Mouse (Mus musculus) forebrain, embryonic 14.5 days (tissue): ENCODE measurements around the gene Ipcef1. TPM values are rescaled to one million over a fixed set of nuclear protein-coding genes. Genes with fewer than 3 reads are reported as not detected.

Experiments
- ATAC-seq: fragments of 200-750 bp; cut with Nextera tagmentation; 2 replicates; pipeline ENCODE4 v1.8.0; 2017; ENCODE audit warnings: mild to moderate bottlenecking, moderate library complexity
- DNase-seq: peaks from one replicate; pipeline ENCODE4 v3.0.0-alpha.2; 2015; ENCODE audit warnings: low spot score
- H3K27ac ChIP-seq: fragments of 300-500 bp; sonication (generic); 2 replicates; pipeline ENCODE4 v1.5.1; 2014; ENCODE audit warnings: low read depth, mild to moderate bottlenecking, control low read depth, low read length, moderate library complexity
- H3K27me3 ChIP-seq: fragments of 300-500 bp; sonication (generic); replicated peaks from 2 replicates; pipeline ENCODE4 v1.6.1; 2014; ENCODE audit warnings: low read length, control low read depth, mixed read lengths; ENCODE audit not compliant: control insufficient read depth, insufficient read depth
- H3K36me3 ChIP-seq: fragments of 300-500 bp; sonication (generic); 2 replicates; pipeline ENCODE4 v1.6.1; 2014; ENCODE audit warnings: low read length, control low read depth; ENCODE audit not compliant: control insufficient read depth, insufficient read depth
- H3K4me1 ChIP-seq: fragments of 300-500 bp; sonication (generic); 2 replicates; pipeline ENCODE4 v1.6.1; 2014; ENCODE audit warnings: antibody characterized with exemption, low read length, control low read depth; ENCODE audit not compliant: control insufficient read depth, insufficient read depth
- H3K4me2 ChIP-seq: fragments of 300-500 bp; sonication (generic); 2 replicates; pipeline ENCODE4 v1.6.1; 2014; ENCODE audit warnings: mild to moderate bottlenecking, control low read depth, low read length
- H3K4me3 ChIP-seq: fragments of 300-500 bp; sonication (generic); 2 replicates; pipeline ENCODE4 v1.5.1; 2014; ENCODE audit warnings: low read depth, low read length, control low read depth
- H3K9ac ChIP-seq: fragments of 300-500 bp; sonication (generic); 2 replicates; pipeline ENCODE4 v1.6.1; 2014; ENCODE audit warnings: mild to moderate bottlenecking, low read length, control low read depth, moderate library complexity
- H3K9me3 ChIP-seq: fragments of 300-500 bp; sonication (generic); replicated peaks from 2 replicates; pipeline ENCODE4 v1.6.1; 2016; ENCODE audit warnings: low read length, control low read depth, mixed read lengths; ENCODE audit not compliant: control insufficient read depth
- WGBS: fragments of 180-500 bp; shearing (Covaris S2); extraction: QIAGEN DNeasy Blood & Tissue Kit; methylation state at CpG from one replicate; pipeline ENCODE4 v1.1.7; 2014; 5-methylcytosine and 5-hydroxymethylcytosine counted together
- polyA plus RNA-seq: library from polyadenylated mRNA; unstranded; fragments of >200 nt; fragmentation: Nextera tagmentation; extraction: Ambion mirVana; gene quantifications from 2 replicates; pipeline ENCODE4 v1.2.1, GENCODE M21; 2014

The Ipcef1 gene
- polyA plus RNA-seq, 1 experiment from 2014 or later, result 2.0 TPM

- ATAC-seq, result 0 out of 2 replicates have a peak, but pooled peaks have one; percentile 29
These were observed 4.9 kb downstream of the Ipcef1 start for GRCm38 (mm10) chr10:7047288-7047918.

GRCm38 (mm10) chr10:7043896-7044295, 8.4 kb downstream of the Ipcef1 start:
- H3K4me2 ChIP-seq, result no peak overlapping the region
- H3K27me3 ChIP-seq, result no peaks in the 10 kb centered on the region
- ATAC-seq, result no peak
- WGBS, result 79% methylated on average over 5 of the region's 5 CpGs
- H3K9ac ChIP-seq, result no peak overlapping the region
- no peaks in the 10 kb centered on the region for H3K4me1 ChIP-seq
- H3K36me3 ChIP-seq, result no peaks in the 10 kb centered on the region
- no peak overlapping the region for H3K4me3 ChIP-seq
- H3K9me3 ChIP-seq, result no peaks in the 10 kb centered on the region
- no peak overlapping the region for H3K27ac ChIP-seq
- no peak for DNase-seq

More at GRCm38 (mm10) chr10:7047288-7047918, 4.9 kb downstream of the Ipcef1 start:
- Histone ChIP-seq H3K4me3 (no peak overlapping the region), H3K4me2 (no peak overlapping the region), H3K27ac (no peak overlapping the region), H3K9ac (no peak overlapping the region), H3K9me3 (no peaks in the 10 kb centered on the region), H3K27me3 (no peaks in the 10 kb centered on the region), H3K4me1 (no peaks in the 10 kb centered on the region), H3K36me3 (no peaks in the 10 kb centered on the region)
- WGBS, result 41% methylated on average over 10 of the region's 10 CpGs
- DNase-seq, result peak; percentile 36

DNA sequence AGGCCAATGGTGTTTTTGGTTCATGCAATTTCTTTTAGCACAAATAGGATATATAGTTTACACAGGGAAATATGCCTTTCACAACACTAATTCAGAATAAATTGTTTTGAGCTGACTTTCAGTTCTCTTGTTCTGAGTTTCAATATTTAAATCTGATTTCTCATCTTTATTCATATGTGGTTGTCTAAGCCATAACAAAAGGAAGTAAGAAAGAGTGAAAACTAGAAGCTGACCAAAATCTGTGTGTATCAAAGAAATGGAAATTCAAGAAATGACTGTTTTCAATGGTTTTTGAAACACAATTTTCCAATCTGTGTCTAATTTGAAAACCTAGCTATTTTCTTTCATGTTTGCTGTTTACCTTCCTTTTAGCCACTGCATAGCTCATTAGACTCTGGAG, 11.2 kb downstream of the Ipcef1 start:
- Histone ChIP-seq H3K4me3 (no peak overlapping the region), H3K27ac (no peak overlapping the region), H3K36me3 (no peaks in the 10 kb centered on the region), H3K9me3 (no peaks in the 10 kb centered on the region), H3K27me3 (no peaks in the 10 kb centered on the region), H3K4me1 (no peaks in the 10 kb centered on the region), H3K9ac (no peak overlapping the region), H3K4me2 (no peak overlapping the region)
- ATAC-seq (no peak), DNase-seq (no peak)

DNA sequence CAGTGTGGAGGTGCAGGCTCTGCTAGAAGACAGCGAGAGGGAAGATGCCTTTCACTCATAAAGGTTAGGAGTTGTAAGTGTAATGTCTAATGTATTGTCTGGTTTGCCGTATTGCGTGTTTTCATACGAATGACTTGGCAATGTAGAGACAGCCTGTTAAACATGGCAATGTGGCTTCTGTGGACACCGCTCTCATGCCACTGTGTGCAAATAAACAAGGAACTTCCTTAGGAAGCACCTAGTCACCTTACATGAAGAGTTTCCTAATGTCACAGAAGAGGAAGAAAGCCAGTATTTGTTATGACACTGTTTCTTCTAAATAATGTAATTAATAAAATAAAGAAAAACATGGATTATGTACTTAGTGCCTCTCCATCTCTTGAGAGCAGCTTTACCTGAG, 15.1 kb downstream of the Ipcef1 start:
- no peak overlapping the region for H3K4me3 ChIP-seq
- no peaks in the 10 kb centered on the region for H3K4me1 ChIP-seq
- no peaks in the 10 kb centered on the region for H3K9me3 ChIP-seq
- ATAC-seq (no peak), DNase-seq (no peak)
- WGBS, result 90% methylated on average over 5 of the region's 5 CpGs
- no peak overlapping the region for H3K4me2 ChIP-seq
- no peak overlapping the region for H3K27ac ChIP-seq
- no peaks in the 10 kb centered on the region for H3K27me3 ChIP-seq
- H3K9ac ChIP-seq, result no peak overlapping the region
- no peaks in the 10 kb centered on the region for H3K36me3 ChIP-seq

DNA sequence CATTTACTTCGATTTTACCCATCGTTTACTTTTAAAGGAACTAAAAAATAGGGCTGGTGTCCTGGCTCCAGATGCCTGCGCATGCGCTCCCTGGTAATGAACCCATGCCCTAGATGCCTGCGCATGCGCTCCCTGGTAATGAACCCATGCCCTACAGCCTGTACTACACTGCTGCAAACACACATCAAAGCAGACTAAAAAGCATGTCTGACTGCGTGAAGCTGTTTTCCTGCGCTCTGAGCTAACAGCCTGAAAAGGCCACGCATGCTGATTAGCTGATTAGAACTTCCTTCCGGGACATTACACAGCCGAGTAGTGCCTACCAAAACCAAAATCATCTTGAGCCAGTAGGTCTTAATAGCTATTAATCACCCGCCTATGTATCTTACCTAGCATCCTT, 16.7 kb downstream of the Ipcef1 start:
- Histone ChIP-seq H3K36me3 (no peaks in the 10 kb centered on the region), H3K9ac (no peak overlapping the region), H3K27me3 (no peaks in the 10 kb centered on the region), H3K4me3 (no peak overlapping the region), H3K4me2 (no peak overlapping the region), H3K4me1 (no peaks in the 10 kb centered on the region), H3K9me3 (no peaks in the 10 kb centered on the region), H3K27ac (no peak overlapping the region)
- 56% methylated on average over 12 of the region's 12 CpGs for WGBS
- DNase-seq (no peak), ATAC-seq (peak; percentile 61; the same call in 1 of the 2 replicates)

- H3K9me3 ChIP-seq, result no peaks in the 10 kb centered on the region
- H3K27ac ChIP-seq, result no peak overlapping the region
- no peaks in the 10 kb centered on the region for H3K4me1 ChIP-seq
- H3K36me3 ChIP-seq, result no peaks in the 10 kb centered on the region
- DNase-seq (no peak), ATAC-seq (no peak)
- H3K4me2 ChIP-seq, result no peak overlapping the region
- no peaks in the 10 kb centered on the region for H3K27me3 ChIP-seq
- WGBS, result 93% methylated on average over 2 of the region's 2 CpGs
- H3K4me3 ChIP-seq, result no peak overlapping the region
- no peak overlapping the region for H3K9ac ChIP-seq
These were observed 18.8 kb downstream of the Ipcef1 start for GRCm38 (mm10) chr10:7033459-7033858.

GRCm38 (mm10) chr10:7025028-7025427, 27.2 kb downstream of the Ipcef1 start:
- 72% methylated on average over 1 of the region's 1 CpGs for WGBS
- Histone ChIP-seq H3K9ac (no peak overlapping the region), H3K27ac (no peak overlapping the region), H3K9me3 (no peaks in the 10 kb centered on the region), H3K27me3 (no peaks in the 10 kb centered on the region), H3K4me1 (no peaks in the 10 kb centered on the region), H3K4me2 (no peak overlapping the region), H3K4me3 (no peak overlapping the region), H3K36me3 (no peaks in the 10 kb centered on the region)
- no peak for DNase-seq
- no peak for ATAC-seq

GRCm38 (mm10) chr10:7020551-7020950, 31.7 kb downstream of the Ipcef1 start:
- WGBS, result 94% methylated on average over 9 of the region's 9 CpGs
- H3K9ac ChIP-seq, result no peak overlapping the region
- no peak for ATAC-seq
- no peaks in the 10 kb centered on the region for H3K4me1 ChIP-seq
- H3K4me3 ChIP-seq, result no peak overlapping the region
- H3K27me3 ChIP-seq, result no peaks in the 10 kb centered on the region
- no peaks in the 10 kb centered on the region for H3K36me3 ChIP-seq
- no peak overlapping the region for H3K27ac ChIP-seq
- DNase-seq, result no peak
- H3K9me3 ChIP-seq, result no peaks in the 10 kb centered on the region
- H3K4me2 ChIP-seq, result no peak overlapping the region

DNA sequence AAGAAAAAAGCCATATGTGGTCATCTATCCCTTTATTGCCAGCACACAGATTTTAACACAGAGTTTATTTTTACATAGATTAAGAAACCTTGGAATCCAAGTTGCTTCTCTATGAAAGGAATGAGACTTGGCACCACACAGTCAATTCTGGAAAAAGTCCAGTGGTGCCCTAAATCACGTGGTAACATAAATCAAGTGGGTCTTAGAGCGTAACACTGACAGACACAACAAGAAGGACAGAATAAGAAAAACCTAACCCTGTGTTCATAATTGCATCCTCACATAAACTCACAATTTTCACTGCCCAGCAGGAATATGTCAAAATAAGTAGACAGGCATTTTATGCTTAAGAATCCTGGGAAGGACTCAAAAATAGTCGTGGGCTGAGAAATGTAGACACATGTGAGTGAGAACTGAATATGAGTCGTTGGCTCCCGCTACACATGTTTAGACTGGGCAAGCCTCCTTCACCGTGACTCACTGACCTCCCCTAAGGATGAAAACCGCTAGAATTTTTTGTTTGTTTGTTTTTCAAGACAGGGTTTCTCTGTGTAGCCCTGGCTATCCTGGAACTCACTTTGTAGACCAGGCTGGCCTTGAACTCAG, 32.4 kb downstream of the Ipcef1 start:
- Histone ChIP-seq H3K27ac (no peak overlapping the region), H3K4me3 (no peak overlapping the region), H3K4me2 (no peak overlapping the region), H3K9ac (no peak overlapping the region), H3K27me3 (no peaks in the 10 kb centered on the region), H3K36me3 (no peaks in the 10 kb centered on the region), H3K9me3 (no peaks in the 10 kb centered on the region), H3K4me1 (no peaks in the 10 kb centered on the region)
- no peak for ATAC-seq
- WGBS, result 81% methylated on average over 7 of the region's 7 CpGs
- DNase-seq, result no peak
